ENCODE assay signal across 20 mouse cellular contexts in the genomic region with DNA sequence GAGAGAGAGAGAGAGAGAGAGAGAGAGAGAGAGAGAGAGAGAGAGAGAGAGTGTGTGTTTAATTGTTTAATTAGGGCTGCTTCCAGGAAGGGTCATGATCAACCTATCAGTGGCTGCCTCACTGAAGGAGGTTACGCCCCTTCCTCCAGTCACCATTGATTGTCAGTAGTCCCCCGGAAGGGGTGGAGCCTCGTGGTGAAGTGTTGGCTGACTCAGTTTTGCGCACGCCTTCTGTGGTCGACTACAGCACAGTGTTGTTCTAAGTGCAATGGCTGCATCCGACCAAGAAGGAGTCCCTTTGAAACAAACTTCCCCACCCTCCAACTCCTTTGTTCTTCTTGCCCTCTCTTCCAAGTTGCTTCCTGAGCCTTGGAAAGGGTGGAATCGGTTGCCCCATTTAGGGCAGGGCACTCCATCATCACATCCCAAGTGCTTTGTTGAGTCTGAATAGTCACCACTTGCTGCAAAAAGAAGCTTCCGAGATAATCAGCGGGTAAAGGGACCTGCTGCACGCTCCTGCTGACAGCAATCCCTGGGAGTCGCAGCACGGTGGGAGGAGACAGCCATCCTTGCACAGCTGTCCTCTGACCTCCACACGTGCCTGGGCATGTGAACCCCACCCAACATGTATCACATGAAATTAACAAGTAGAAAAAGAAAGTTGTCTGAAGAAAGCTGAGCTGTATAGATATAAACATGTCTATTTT.
DNase-seq lines count a peak whose midpoint lies in the region; ATAC-seq lines count a peak whose summit lies in the region.
"Had no signal": no experiment of that assay in that cellular context is flagged by ENCODE, and none has a peak within 500 bp of the region (broad histone marks: within the 10 kb centered on the region; RNA-seq: fewer than 3 reads in every experiment).

No protein-coding gene starts in this region.

- DNase-seq in heart, postnatal 10 days = no peak
- DNase-seq in neural tube, embryonic 11.5 days (ENCODE audit: low spot score) = peak; percentile 21
- DNase-seq in neural tube, embryonic 10.5 days (ENCODE audit: extremely low spot score, low spot score) = no peak
- DNase-seq in ZHBTc4 (ENCODE audit: low read depth, low spot score) = peak; percentile 74
- DNase-seq in layer of hippocampus, postnatal 14 days (ENCODE audit: low spot score in 2 of 2) = no peak
- DNase-seq: adrenal gland, adult 2 months; cerebellum, postnatal 10 days; lung, embryonic 14.5 days; thymus, postnatal 36 days had no signal

- no peak for ATAC-seq in heart, embryonic 13.5 days (ENCODE audit: extremely low read depth, insufficient number of reproducible peaks, low FRiP score, low TSS enrichment)
- no peak for ATAC-seq in neural tube, embryonic 11.5 days (ENCODE audit: insufficient read depth, low FRiP score, low TSS enrichment)
- no peak for ATAC-seq in neural tube, embryonic 15.5 days (ENCODE audit: low FRiP score)
- ATAC-seq in forebrain, embryonic 12.5 days (ENCODE audit: low FRiP score) = no peak
- ATAC-seq: forebrain, embryonic 15.5 days; intestine, embryonic 16.5 days had no signal

- no peak overlapping the region for H3K9ac ChIP-seq in heart, embryonic 13.5 days
- H3K9ac ChIP-seq in neural tube, embryonic 11.5 days (ENCODE audit: low read length) = no peak overlapping the region
- H3K9ac ChIP-seq in neural tube, embryonic 15.5 days (replicated peaks) = no peak overlapping the region
- no peak overlapping the region for H3K9ac ChIP-seq in forebrain, embryonic 12.5 days
- H3K9ac ChIP-seq: forebrain, embryonic 15.5 days; kidney, embryonic 15.5 days; lung, embryonic 14.5 days; midbrain, embryonic 12.5 days had no signal

- no peaks in the 10 kb centered on the region for H3K9me3 ChIP-seq in heart, embryonic 13.5 days
- H3K9me3 ChIP-seq in neural tube, embryonic 11.5 days (ENCODE audit: control insufficient read depth, low read length) = no peaks in the 10 kb centered on the region
- no peaks in the 10 kb centered on the region for H3K9me3 ChIP-seq in neural tube, embryonic 15.5 days (replicated peaks)
- no peaks in the 10 kb centered on the region for H3K9me3 ChIP-seq in forebrain, embryonic 12.5 days
- H3K9me3 ChIP-seq: forebrain, embryonic 15.5 days; kidney, embryonic 15.5 days; midbrain, embryonic 12.5 days had no signal

- peak overlapping the region; percentile 13 for H3K27ac ChIP-seq in heart, embryonic 13.5 days (replicated peaks)
- no peak overlapping the region for H3K27ac ChIP-seq in neural tube, embryonic 11.5 days (ENCODE audit: low read depth, low read length)
- H3K27ac ChIP-seq in neural tube, embryonic 15.5 days (replicated peaks) = no peak overlapping the region
- H3K27ac ChIP-seq in forebrain, embryonic 12.5 days = no peak overlapping the region
- H3K27ac ChIP-seq: forebrain, embryonic 15.5 days; kidney, embryonic 15.5 days; macrophage; midbrain, embryonic 12.5 days had no signal

- intact Hi-C loops in heart, postnatal 10 days (cut with DNase I) = no loop called here

- whole genome bisulfite sequencing in heart, embryonic 13.5 days = 46% methylated on average over 14 of the region's 14 CpGs
- 62% methylated on average over 14 of the region's 14 CpGs for WGBS in neural tube, embryonic 11.5 days
- 60% methylated on average over 14 of the region's 14 CpGs for WGBS in neural tube, embryonic 15.5 days
- WGBS in forebrain, embryonic 12.5 days = 82% methylated on average over 14 of the region's 14 CpGs

- H3K4me2 ChIP-seq in heart, embryonic 13.5 days = peak overlapping the region; percentile 33
- H3K4me2 ChIP-seq in neural tube, embryonic 11.5 days (ENCODE audit: low read depth) = no peak overlapping the region
- peak overlapping the region; percentile 6; the same call in 1 of the 2 replicates for H3K4me2 ChIP-seq in neural tube, embryonic 15.5 days
- no peak overlapping the region for H3K4me2 ChIP-seq in forebrain, embryonic 12.5 days
- H3K4me2 ChIP-seq: forebrain, embryonic 15.5 days; kidney, embryonic 15.5 days; lung, embryonic 14.5 days; midbrain, embryonic 12.5 days had no signal

- peaks cover 39% of the 10 kb centered on the region for H3K36me3 ChIP-seq in heart, embryonic 13.5 days
- no peaks in the 10 kb centered on the region for H3K36me3 ChIP-seq in neural tube, embryonic 11.5 days (ENCODE audit: control insufficient read depth, insufficient read depth, low read length)
- H3K36me3 ChIP-seq in neural tube, embryonic 15.5 days = no peaks in the 10 kb centered on the region
- no peaks in the 10 kb centered on the region for H3K36me3 ChIP-seq in forebrain, embryonic 12.5 days (replicated peaks)
- H3K36me3 ChIP-seq: forebrain, embryonic 15.5 days; G1E; kidney, embryonic 15.5 days; midbrain, embryonic 12.5 days had no signal

- no peak overlapping the region for H3K4me3 ChIP-seq in heart, embryonic 13.5 days
- no peak overlapping the region for H3K4me3 ChIP-seq in neural tube, embryonic 11.5 days (ENCODE audit: low read depth, low read length)
- no peak overlapping the region for H3K4me3 ChIP-seq in neural tube, embryonic 15.5 days (replicated peaks)
- no peak overlapping the region for H3K4me3 ChIP-seq in forebrain, embryonic 12.5 days (replicated peaks)
- H3K4me3 ChIP-seq: erythroblast, embryonic 14.5 days; forebrain, embryonic 15.5 days; kidney, embryonic 15.5 days; midbrain, embryonic 12.5 days; myocyte had no signal

- no peaks in the 10 kb centered on the region for H3K27me3 ChIP-seq in heart, embryonic 13.5 days (replicated peaks)
- H3K27me3 ChIP-seq in neural tube, embryonic 11.5 days (ENCODE audit: control insufficient read depth, insufficient read depth, low read length) = no peaks in the 10 kb centered on the region
- no peaks in the 10 kb centered on the region for H3K27me3 ChIP-seq in neural tube, embryonic 15.5 days (replicated peaks)
- H3K27me3 ChIP-seq in forebrain, embryonic 12.5 days = no peaks in the 10 kb centered on the region
- H3K27me3 ChIP-seq: forebrain, embryonic 15.5 days; kidney, embryonic 15.5 days; midbrain, embryonic 12.5 days had no signal

- H3K4me1 ChIP-seq in heart, embryonic 13.5 days = no peaks in the 10 kb centered on the region
- H3K4me1 ChIP-seq in neural tube, embryonic 11.5 days (ENCODE audit: control insufficient read depth, insufficient read depth, low read length) = no peaks in the 10 kb centered on the region
- H3K4me1 ChIP-seq in neural tube, embryonic 15.5 days = no peaks in the 10 kb centered on the region
- H3K4me1 ChIP-seq in forebrain, embryonic 12.5 days = no peaks in the 10 kb centered on the region
- H3K4me1 ChIP-seq: forebrain, embryonic 15.5 days; kidney, embryonic 15.5 days; midbrain, embryonic 12.5 days had no signal

Comparison
In these comparisons a context has a peak if more than half of its experiments do, and no peak if none do; other contexts are left out.
1. H3K4me2 ChIP-seq: peak in heart, embryonic 13.5 days (single experiment) and neural tube, embryonic 15.5 days (single experiment); none in neural tube, embryonic 11.5 days (single experiment) and forebrain, embryonic 12.5 days (single experiment).
2. DNase-seq: peak in neural tube, embryonic 11.5 days (single experiment) and ZHBTc4 (single experiment); none in heart, postnatal 10 days (0 of 2), neural tube, embryonic 10.5 days (single experiment) and layer of hippocampus, postnatal 14 days (0 of 2).